Mouse (Mus musculus) heart, embryonic 16.5 days (tissue): ENCODE measurements around the gene Abcf1. TPM values are rescaled to one million over a fixed set of nuclear protein-coding genes. Genes with fewer than 3 reads are reported as not detected.

Source experiments
- ATAC-seq: fragments of 200-750 bp; cut with Nextera tagmentation; replicated peaks from 2 replicates; pipeline ENCODE4 v1.8.0; 2017; ENCODE audit warnings: moderate number of reproducible peaks; ENCODE audit not compliant: insufficient read depth, low FRiP score; ENCODE audit errors: extremely low read depth
- H3K27ac ChIP-seq: fragments of 300-500 bp; sonication (generic); 2 replicates; pipeline ENCODE4 v1.5.1; 2014; ENCODE audit warnings: mild to moderate bottlenecking, low read length, control low read depth, moderate library complexity
- H3K27me3 ChIP-seq: fragments of 300-500 bp; sonication (generic); 2 replicates; pipeline ENCODE4 v1.6.1; 2014; ENCODE audit warnings: low read length, mixed read lengths; ENCODE audit not compliant: control insufficient read depth, insufficient read depth
- H3K36me3 ChIP-seq: fragments of 300-500 bp; sonication (generic); 2 replicates; pipeline ENCODE4 v1.6.1; 2014; ENCODE audit not compliant: control insufficient read depth, insufficient read depth
- H3K4me1 ChIP-seq: fragments of 300-500 bp; sonication (generic); 2 replicates; pipeline ENCODE4 v1.6.1; 2014; ENCODE audit warnings: low read length, mixed read lengths; ENCODE audit not compliant: control insufficient read depth, insufficient read depth
- H3K4me2 ChIP-seq: fragments of 300-500 bp; sonication (generic); 2 replicates; pipeline ENCODE4 v1.6.1; 2014; ENCODE audit warnings: low read depth, mild to moderate bottlenecking, control low read depth, low read length
- H3K4me3 ChIP-seq: fragments of 300-500 bp; sonication (generic); 2 replicates; pipeline ENCODE4 v1.5.1; 2014; ENCODE audit warnings: mild to moderate bottlenecking, control low read depth, low read length
- H3K9ac ChIP-seq: fragments of 300-500 bp; sonication (generic); 2 replicates; pipeline ENCODE4 v1.6.1; 2014; ENCODE audit warnings: low read length, control low read depth
- H3K9me3 ChIP-seq: fragments of 300-500 bp; sonication (generic); replicated peaks from 2 replicates; pipeline ENCODE4 v1.6.1; 2016; ENCODE audit warnings: low read length; ENCODE audit not compliant: control insufficient read depth
- WGBS: fragments of 180-500 bp; shearing (Covaris S2); extraction: QIAGEN DNeasy Blood & Tissue Kit; methylation state at CpG from one replicate; pipeline ENCODE4 v1.1.7; 2014; 5-methylcytosine and 5-hydroxymethylcytosine counted together
- polyA plus RNA-seq: library from polyadenylated mRNA; unstranded; fragments of >200 nt; fragmentation: Nextera tagmentation; extraction: Ambion mirVana; gene quantifications from 2 replicates; pipeline ENCODE4 v1.2.1, GENCODE M21; 2015

The Abcf1 gene
- polyA plus RNA-seq, 1 experiment from 2014 or later = 63.2 TPM

DNA sequence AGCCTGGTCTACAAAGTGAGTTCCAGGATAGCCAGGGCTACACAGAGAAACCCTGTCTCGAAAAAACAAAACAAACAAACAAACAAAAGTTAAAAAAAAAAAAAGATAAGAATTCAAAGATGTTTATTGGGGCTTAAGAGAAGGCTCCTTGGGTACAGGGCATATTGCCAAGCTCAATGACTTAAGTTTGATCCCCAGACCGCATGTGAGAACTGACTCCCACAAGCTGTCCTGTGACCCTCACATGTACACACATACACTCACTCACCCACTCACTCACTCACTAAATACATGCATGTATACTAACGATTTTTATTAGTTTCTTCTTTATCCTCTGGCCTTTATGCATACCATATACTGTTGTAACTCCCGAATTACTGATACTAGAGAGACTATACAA, 30.8 kb upstream of the Abcf1 start:
- Histone ChIP-seq H3K4me3 (no peak overlapping the region), H3K27ac (no peak overlapping the region), H3K27me3 (no peaks in the 10 kb centered on the region), H3K4me2 (no peak overlapping the region), H3K36me3 (no peaks in the 10 kb centered on the region), H3K4me1 (peaks cover 15% of the 10 kb centered on the region), H3K9me3 (0 out of 2 replicates have a peak, but pooled peaks cover 2% of the 10 kb centered on the region), H3K9ac (no peak overlapping the region)
- WGBS = 86% methylated on average over 4 of the region's 4 CpGs
- no peak for ATAC-seq

- 0 out of 2 replicates have a peak, but pooled peaks cover 2% of the 10 kb centered on the region for H3K9me3 ChIP-seq
- no peak for ATAC-seq
- WGBS = 51% methylated on average over 7 of the region's 7 CpGs
- no peak overlapping the region; the same call in 1 of the 2 replicates for H3K4me2 ChIP-seq
- no peaks in the 10 kb centered on the region for H3K36me3 ChIP-seq
- H3K4me1 ChIP-seq = peaks cover 20% of the 10 kb centered on the region
- H3K27ac ChIP-seq = no peak overlapping the region
- H3K9ac ChIP-seq = no peak overlapping the region
- no peak overlapping the region for H3K4me3 ChIP-seq
- H3K27me3 ChIP-seq = no peaks in the 10 kb centered on the region
Observed at GRCm38 (mm10) chr17:35999356-35999755, 29.8 kb upstream of the Abcf1 start.

DNA sequence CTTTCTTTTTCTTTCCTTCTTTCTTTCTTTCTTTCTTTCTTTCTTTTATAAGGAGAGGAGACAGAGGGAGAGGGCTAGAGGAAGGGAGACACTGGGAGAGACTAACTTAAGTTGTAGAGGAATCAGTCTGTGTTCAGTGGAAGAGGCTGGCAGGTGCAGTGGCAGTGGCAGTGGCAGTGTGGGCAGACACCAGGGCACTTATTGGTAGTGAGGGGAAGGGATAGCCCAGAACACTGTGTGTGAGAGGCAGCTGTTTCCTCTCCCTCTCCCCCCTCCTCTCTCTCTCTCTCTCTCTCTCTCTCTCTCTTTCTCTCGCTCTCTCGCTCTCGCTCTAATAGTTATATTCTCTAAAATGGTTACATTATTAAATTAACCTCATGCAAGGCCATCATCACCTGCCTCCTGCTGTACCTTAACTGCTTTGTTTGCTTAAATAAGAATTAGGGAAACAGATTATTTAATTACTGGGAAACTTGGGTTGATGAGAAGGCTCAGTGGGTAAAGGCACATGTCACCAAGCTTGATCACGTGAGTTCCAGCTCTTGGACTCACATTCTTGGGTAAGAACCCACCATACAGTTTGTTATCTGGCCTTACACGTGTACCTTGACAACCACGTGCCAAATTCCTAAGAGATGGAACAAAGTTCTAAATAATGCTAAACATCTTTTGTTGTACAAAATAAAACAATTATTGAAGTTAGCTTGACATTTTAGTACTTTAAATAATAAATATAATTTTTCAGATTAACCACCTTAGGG, 29.2 kb upstream of the Abcf1 start:
- 67% methylated on average over 6 of the region's 6 CpGs for WGBS

GRCm38 (mm10) chr17:35997713-35998510, 28.4 kb upstream of the Abcf1 start:
- Histone ChIP-seq H3K4me1 (peaks cover 20% of the 10 kb centered on the region), H3K27ac (no peak overlapping the region), H3K9ac (no peak overlapping the region), H3K27me3 (no peaks in the 10 kb centered on the region), H3K4me2 (no peak overlapping the region), H3K36me3 (no peaks in the 10 kb centered on the region), H3K9me3 (0 out of 2 replicates have a peak, but pooled peaks cover 2% of the 10 kb centered on the region), H3K4me3 (no peak overlapping the region)
- 61% methylated on average over 12 of the region's 12 CpGs for WGBS
- no peak for ATAC-seq

More for the DNA sequence above, 29.2 kb upstream of the Abcf1 start:
- no peak overlapping the region for H3K4me3 ChIP-seq
- 0 out of 2 replicates have a peak, but pooled peaks cover 2% of the 10 kb centered on the region for H3K9me3 ChIP-seq
- no peaks in the 10 kb centered on the region for H3K27me3 ChIP-seq
- H3K4me2 ChIP-seq = no peak overlapping the region
- H3K9ac ChIP-seq = no peak overlapping the region
- no peak overlapping the region for H3K27ac ChIP-seq
- peaks cover 20% of the 10 kb centered on the region for H3K4me1 ChIP-seq
- ATAC-seq = no peak
- H3K36me3 ChIP-seq = no peaks in the 10 kb centered on the region

DNA sequence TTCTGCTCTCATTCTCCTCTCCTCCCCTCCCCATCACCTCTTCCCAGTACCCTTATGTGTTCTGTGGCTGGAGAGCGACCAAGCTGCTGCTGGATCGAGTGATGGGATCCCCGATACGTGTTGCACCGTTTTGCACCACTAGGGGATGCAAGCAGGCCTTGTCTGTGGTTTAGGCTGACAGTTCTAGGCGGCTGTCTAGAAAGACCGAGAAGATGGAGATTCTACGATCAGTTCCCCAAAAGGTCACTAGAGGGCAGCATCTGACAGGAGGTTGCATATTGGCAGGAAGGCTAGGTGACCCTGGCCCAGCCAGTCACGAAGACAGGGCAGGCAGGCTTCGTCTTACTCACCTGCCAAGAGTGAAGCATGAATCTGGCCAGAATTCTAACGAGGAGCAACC, 27.4 kb upstream of the Abcf1 start:
- no peak overlapping the region for H3K27ac ChIP-seq
- H3K36me3 ChIP-seq = no peaks in the 10 kb centered on the region
- ATAC-seq = peak; percentile 64
- no peak overlapping the region for H3K4me3 ChIP-seq
- H3K4me1 ChIP-seq = peaks cover 20% of the 10 kb centered on the region
- no peak overlapping the region for H3K4me2 ChIP-seq
- H3K9me3 ChIP-seq = 0 out of 2 replicates have a peak, but pooled peaks cover under 1% of the 10 kb centered on the region
- no peak overlapping the region for H3K9ac ChIP-seq
- 4% methylated on average over 11 of the region's 11 CpGs for WGBS
- no peaks in the 10 kb centered on the region for H3K27me3 ChIP-seq

- H3K4me1 ChIP-seq = peaks cover 20% of the 10 kb centered on the region
- H3K27ac ChIP-seq = peak overlapping the region; percentile 69
- H3K4me3 ChIP-seq = peak overlapping the region; percentile 81
- H3K27me3 ChIP-seq = no peaks in the 10 kb centered on the region
- peak overlapping the region; percentile 94 for H3K4me2 ChIP-seq
- WGBS = 4% methylated on average over 14 of the region's 14 CpGs
- ATAC-seq = no peak
- no peaks in the 10 kb centered on the region for H3K36me3 ChIP-seq
- H3K9me3 ChIP-seq = no peaks in the 10 kb centered on the region
- peak overlapping the region; percentile 75 for H3K9ac ChIP-seq
Observed at GRCm38 (mm10) chr17:35994879-35995240, 25.3 kb upstream of the Abcf1 start.

GRCm38 (mm10) chr17:35994175-35994878, 24.8 kb upstream of the Abcf1 start:
- Histone ChIP-seq H3K4me2 (peak overlapping the region; percentile 94), H3K4me3 (peak overlapping the region; percentile 81), H3K36me3 (no peaks in the 10 kb centered on the region), H3K27me3 (no peaks in the 10 kb centered on the region), H3K9ac (peak overlapping the region; percentile 75), H3K4me1 (peaks cover 18% of the 10 kb centered on the region), H3K27ac (peak overlapping the region; percentile 69), H3K9me3 (no peaks in the 10 kb centered on the region)
- WGBS = 2% methylated on average over 31 of the region's 31 CpGs
- peak; percentile 65 for ATAC-seq

- H3K9ac ChIP-seq = no peak overlapping the region
Observed at GRCm38 (mm10) chr17:35993675-35994074, 24.1 kb upstream of the Abcf1 start.

More at GRCm38 (mm10) chr17:35993675-35994074, 24.1 kb upstream of the Abcf1 start:
- WGBS = 6% methylated on average over 17 of the region's 17 CpGs
- Histone ChIP-seq H3K27ac (no peak overlapping the region), H3K9me3 (no peaks in the 10 kb centered on the region), H3K4me1 (peaks cover 17% of the 10 kb centered on the region), H3K36me3 (peaks cover 6% of the 10 kb centered on the region), H3K4me3 (peak overlapping the region; percentile 81), H3K27me3 (no peaks in the 10 kb centered on the region), H3K4me2 (peak overlapping the region; percentile 94)
- ATAC-seq = peak; percentile 45
